20 mouse cellular contexts compared by ENCODE assay signal in the genomic region with DNA sequence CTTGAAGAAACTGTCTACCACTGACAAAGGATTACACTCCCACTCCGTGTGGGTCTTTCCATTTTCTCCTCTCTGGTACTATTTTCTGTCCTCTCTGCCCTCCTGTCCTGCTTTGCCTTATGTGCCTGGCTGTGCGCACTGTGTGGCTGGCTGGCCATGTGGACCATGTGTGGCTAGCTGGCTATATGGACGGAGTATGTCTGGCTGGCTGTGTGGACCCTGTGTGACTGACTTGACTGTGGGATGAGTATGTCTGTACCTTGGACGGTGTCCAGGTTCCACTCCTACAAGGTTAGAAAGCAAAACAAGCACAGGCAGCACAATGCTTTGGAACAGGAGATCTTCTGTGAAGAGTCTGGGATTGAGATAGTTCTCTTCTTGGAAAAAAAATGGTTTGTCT.
A peak's percentile ranks its signal among the peaks of the same experiment; 100 is the strongest.
DNase-seq lines count a peak whose midpoint lies in the region; ATAC-seq and TF ChIP-seq lines count a peak whose summit lies in the region.
"Had no signal": no experiment of that assay in that cellular context is flagged by ENCODE, and none has a peak within 500 bp of the region (broad histone marks: within the 10 kb centered on the region; RNA-seq: fewer than 3 reads in every experiment).

No protein-coding gene starts in this region.

- peak; percentile 20 for DNase-seq in heart, postnatal 4 days
- DNase-seq in heart, adult 9 months (ENCODE audit: low spot score in 2 of 2) = no peak
- DNase-seq in left cerebral cortex, postnatal 25 days (ENCODE audit: low spot score in 2 of 2) = peak; percentile 23 to 69
- no peak for DNase-seq in left cerebral cortex, postnatal 10 days (ENCODE audit: extremely low spot score in 1 of 2, low spot score in 2 of 2)
- DNase-seq in adrenal gland, postnatal 10 days = peak; percentile 56
- peak; percentile 44 to 58 for DNase-seq in adrenal gland, postnatal 36 days
- DNase-seq in stomach, postnatal 0 days (ENCODE audit: low spot score) = no peak
- DNase-seq: cerebellum, adult 9-10 months; gastrocnemius, postnatal 10 days; kidney, adult 11 months; lung, embryonic 14.5 days; thymus, postnatal 14 days had no signal

- H3K36me3 ChIP-seq in stomach, postnatal 0 days (ENCODE audit: control insufficient read depth, insufficient read depth, low read length) = peaks cover 5% of the 10 kb centered on the region; the same call in 1 of the 2 replicates
- H3K36me3 ChIP-seq: embryonic facial prominence, embryonic 12.5 days had no signal

- TF ChIP-seq CTCF in stomach, postnatal 0 days (IDR thresholded peaks at IDR 0.05; ENCODE audit: low read depth) = no peak

- no peak for TF ChIP-seq EP300 in stomach, postnatal 0 days (optimal IDR thresholded peaks at IDR 0.05)

- WGBS in stomach, postnatal 0 days = 85% methylated on average over 4 of the region's 4 CpGs

- no peak for ATAC-seq in stomach, postnatal 0 days (ENCODE audit: low FRiP score, low TSS enrichment)
- ATAC-seq: forebrain, embryonic 15.5 days; hindbrain, postnatal 0 days had no signal

- intact Hi-C loops in left cerebral cortex, postnatal 25 days (cut with DNase I) = no loop called here
- intact Hi-C loops in left cerebral cortex, postnatal 10 days (cut with DNase I) = no loop called here

- H3K9me3 ChIP-seq in stomach, postnatal 0 days (ENCODE audit: control insufficient read depth, low read length) = no peaks in the 10 kb centered on the region
- H3K9me3 ChIP-seq: embryonic facial prominence, embryonic 12.5 days; forebrain, embryonic 15.5 days; heart, embryonic 10.5 days; midbrain, embryonic 12.5 days; neural tube, embryonic 13.5 days; stomach, embryonic 15.5 days had no signal

- H3K9ac ChIP-seq in stomach, postnatal 0 days (ENCODE audit: low read length) = no peak overlapping the region
- H3K9ac ChIP-seq: embryonic facial prominence, embryonic 12.5 days; forebrain, embryonic 15.5 days; lung, embryonic 14.5 days; midbrain, embryonic 12.5 days; neural tube, embryonic 13.5 days; stomach, embryonic 15.5 days had no signal

- no peaks in the 10 kb centered on the region for H3K27me3 ChIP-seq in stomach, postnatal 0 days (ENCODE audit: control insufficient read depth, insufficient read depth, low read length)
- H3K27me3 ChIP-seq: embryonic facial prominence, embryonic 12.5 days; forebrain, embryonic 15.5 days; midbrain, embryonic 12.5 days; neural tube, embryonic 13.5 days; stomach, embryonic 15.5 days had no signal

- no peak overlapping the region for H3K4me2 ChIP-seq in stomach, postnatal 0 days (replicated peaks; ENCODE audit: low read depth)
- H3K4me2 ChIP-seq: embryonic facial prominence, embryonic 12.5 days; forebrain, embryonic 15.5 days; lung, embryonic 14.5 days; midbrain, embryonic 12.5 days; neural tube, embryonic 13.5 days; stomach, embryonic 15.5 days had no signal

- H3K4me1 ChIP-seq in stomach, postnatal 0 days (replicated peaks; ENCODE audit: control insufficient read depth, insufficient read depth) = peaks cover 2% of the 10 kb centered on the region; the same call in 1 of the 2 replicates
- H3K4me1 ChIP-seq: embryonic facial prominence, embryonic 12.5 days; forebrain, embryonic 15.5 days; heart, embryonic 10.5 days; midbrain, embryonic 12.5 days had no signal

- H3K4me3 ChIP-seq in stomach, postnatal 0 days (ENCODE audit: low read depth, low read length) = no peak overlapping the region
- H3K4me3 ChIP-seq: embryonic facial prominence, embryonic 12.5 days; forebrain, embryonic 15.5 days; heart, embryonic 10.5 days; midbrain, embryonic 12.5 days; neural tube, embryonic 13.5 days; stomach, embryonic 15.5 days had no signal

- H3K27ac ChIP-seq in stomach, postnatal 0 days (replicated peaks) = no peak overlapping the region
- H3K27ac ChIP-seq: embryonic facial prominence, embryonic 12.5 days; forebrain, embryonic 15.5 days; heart, embryonic 10.5 days; hindbrain, postnatal 0 days; macrophage; midbrain, embryonic 12.5 days; neural tube, embryonic 13.5 days; stomach, embryonic 15.5 days had no signal

Comparison
In these comparisons a context has a peak if more than half of its experiments do, and no peak if none do; other contexts are left out.
1. DNase-seq: peak in heart, postnatal 4 days (single experiment), left cerebral cortex, postnatal 25 days (2 of 2), adrenal gland, postnatal 10 days (single experiment) and adrenal gland, postnatal 36 days (2 of 2); none in heart, adult 9 months (0 of 2), left cerebral cortex, postnatal 10 days (0 of 2) and stomach, postnatal 0 days (single experiment).